Mouse (Mus musculus) heart, postnatal 10 days (tissue): Measurements from ENCODE around the gene Cpa1. TPM values are rescaled to one million over a fixed set of nuclear protein-coding genes. Genes with fewer than 3 reads are reported as not detected.
A peak's percentile ranks its signal among the peaks of the same experiment; 100 is the strongest.

Source experiments
- DNase-seq, 2 experiments: peaks; one replicate each; pipeline ENCODE4 v3.0.0; 2021
- intact Hi-C: fragments of 180-260 bp; cut with DNase I; formaldehyde crosslinking; loops from one replicate; pipeline ENCODE4 v1.15.1; 2025
- total RNA-seq, 2 experiments: library from RNA; stranded (reverse); gene quantifications; 2 replicates each; pipeline ENCODE4 v1.2.3; 2021

The Cpa1 gene
- total RNA-seq, 2 experiments from 2014 or later: 3.2 to 3.4 TPM

- intact Hi-C loops: no loop called here
- DNase-seq: peak; percentile 42 to 54
Measured at GRCm38 (mm10) chr6:30620591-30620990, 18.4 kb upstream of the Cpa1 start.

DNA sequence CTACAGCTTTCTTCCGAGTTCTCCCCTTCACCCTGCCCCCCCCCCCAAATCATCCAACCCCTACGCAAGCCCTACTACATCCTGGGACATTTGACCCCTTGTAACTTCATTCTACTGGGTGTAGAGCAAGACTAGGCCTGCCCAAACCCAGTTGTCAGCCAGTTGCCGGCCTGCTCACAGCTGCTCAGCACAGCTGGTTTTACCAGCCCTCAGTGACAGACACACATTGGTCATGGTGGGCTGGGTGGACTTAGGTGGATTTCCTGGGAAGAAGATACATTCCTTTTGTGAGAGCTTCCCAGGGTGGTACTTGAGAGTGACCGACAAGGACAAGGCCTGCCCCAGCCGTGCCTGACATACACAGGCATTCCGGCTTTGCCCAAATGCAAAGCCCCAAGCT, 18.0 kb upstream of the Cpa1 start:
- DNase-seq: no peak
- intact Hi-C loops: no loop called here

DNA sequence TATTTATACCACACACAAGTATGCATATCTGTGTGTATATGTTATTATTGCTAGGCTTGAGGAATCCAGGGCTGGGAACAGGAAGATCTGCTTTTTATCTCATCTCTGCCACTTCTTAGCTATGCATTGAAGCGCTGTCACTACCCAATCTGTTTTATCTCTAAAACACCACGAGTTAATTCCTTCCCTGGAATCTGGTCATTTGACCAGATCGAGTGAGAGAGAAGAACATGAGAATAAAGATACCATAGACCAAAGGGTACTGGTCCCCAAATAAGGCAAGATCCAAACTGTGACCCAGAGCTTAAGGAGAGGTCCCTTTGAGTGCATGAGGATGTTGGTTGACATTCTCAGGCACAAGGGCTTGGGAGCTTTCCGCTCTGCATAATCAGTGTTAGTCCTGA, 17.0 kb upstream of the Cpa1 start:
- intact Hi-C loops: no loop called here
- DNase-seq: no peak

DNA sequence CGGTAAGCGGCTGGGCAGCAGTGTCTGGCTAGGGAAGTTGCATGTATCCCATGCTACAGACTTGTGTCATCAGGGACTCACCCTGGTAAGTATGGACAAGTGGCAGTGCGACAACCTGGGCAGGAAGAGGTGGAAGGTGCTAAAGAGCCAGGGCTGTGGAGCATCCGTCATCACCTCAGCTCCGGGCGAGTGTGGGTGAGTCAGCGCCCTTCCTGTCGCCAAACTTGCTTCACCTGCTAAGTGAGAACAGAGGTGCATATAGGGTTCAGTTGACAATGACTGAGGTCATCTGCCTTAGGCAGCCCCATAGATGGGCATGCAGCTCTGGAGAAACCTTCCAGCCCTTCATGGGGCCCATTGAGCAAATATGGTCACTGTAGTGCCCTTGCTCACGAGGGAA, 14.3 kb upstream of the Cpa1 start:
- intact Hi-C loops: no loop called here
- DNase-seq: no peak

DNA sequence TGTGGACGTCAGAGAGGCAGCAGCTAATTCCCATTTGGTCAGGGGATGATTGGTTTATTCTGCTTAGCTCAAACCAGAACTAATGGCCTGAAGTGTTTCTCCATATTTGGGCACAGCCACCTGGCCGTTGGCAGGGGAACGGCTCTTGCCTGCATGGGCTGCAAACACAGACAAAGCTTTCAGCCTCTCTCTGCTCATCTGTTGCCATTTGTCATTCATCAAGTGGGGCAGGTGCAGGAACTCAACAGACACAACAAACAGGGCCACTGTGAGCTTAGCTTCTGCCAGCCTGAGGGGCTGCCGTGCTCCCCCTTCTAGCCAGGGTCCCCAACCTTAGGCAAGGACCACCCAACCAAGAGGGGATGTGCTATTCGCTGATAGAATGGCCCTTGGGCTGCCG, 10.9 kb upstream of the Cpa1 start:
- DNase-seq: no peak
- intact Hi-C loops: no loop called here

GRCm38 (mm10) chr6:30629989-30630388, 9.0 kb upstream of the Cpa1 start:
- intact Hi-C loops: no loop called here
- no peak for DNase-seq

DNA sequence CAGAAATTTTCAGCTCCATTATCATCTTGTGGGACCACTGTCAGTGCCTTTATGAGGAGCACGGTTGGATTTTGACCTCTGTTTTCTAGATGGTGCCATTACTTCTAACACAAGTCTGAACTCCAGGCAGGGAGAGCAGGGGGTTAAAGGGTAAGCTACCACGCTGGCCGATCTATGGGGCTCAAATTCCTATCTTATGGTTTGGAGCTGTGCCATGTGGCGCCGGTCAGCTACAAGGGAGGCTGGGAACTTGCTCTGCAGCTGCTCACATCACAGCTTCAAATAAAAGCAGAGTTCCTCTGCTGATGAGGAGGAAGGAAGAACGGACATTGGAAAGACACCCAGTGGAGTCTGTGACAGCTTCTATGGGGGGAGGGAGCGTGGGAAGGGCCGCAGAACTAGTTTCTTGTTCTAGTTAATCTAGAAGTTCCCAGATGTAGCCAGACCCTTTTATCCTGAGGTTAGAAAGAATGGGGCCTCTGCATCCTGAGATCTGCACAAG, 3.6 kb upstream of the Cpa1 start:
- intact Hi-C loops: no loop called here
- DNase-seq: no peak

- intact Hi-C loops: no loop called here
- no peak for DNase-seq
Measured at GRCm38 (mm10) chr6:30636186-30636842, 2.7 kb upstream of the Cpa1 start.

DNA sequence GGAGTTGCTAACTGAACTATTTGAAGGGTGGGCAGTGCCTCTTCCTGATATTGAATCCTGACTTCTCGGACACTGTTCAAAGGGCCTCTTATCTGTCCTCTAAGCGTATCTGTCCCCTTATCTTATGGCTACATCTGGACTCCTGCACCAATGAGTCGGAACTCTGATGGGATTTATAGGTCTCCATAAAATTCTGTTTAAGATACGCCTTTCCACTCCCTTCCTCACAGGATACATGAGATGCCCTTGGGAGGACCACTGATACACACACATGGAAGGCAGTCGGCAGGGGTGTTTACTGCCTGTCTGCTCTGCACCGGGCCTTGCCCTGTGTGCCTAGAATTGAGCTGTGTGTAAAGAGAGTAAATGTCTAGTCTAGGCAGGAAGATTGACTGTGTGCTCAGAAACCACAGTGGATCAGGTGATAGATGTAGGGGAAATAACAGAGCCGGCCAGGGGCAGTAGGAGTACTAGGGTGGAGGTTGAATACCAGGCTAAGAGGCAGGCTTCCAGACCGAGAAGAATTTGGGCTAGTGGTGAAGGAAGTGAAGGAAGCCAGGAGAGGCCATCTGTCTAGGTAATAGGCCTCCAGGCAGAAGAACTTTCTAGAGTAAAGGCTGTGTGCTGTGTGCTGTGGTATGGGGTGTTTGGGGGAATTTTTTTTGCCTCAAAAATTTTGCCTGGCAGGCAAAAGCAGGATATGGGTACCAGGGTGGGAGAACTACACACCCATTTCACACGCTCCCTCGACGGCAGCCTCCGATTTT, 4.9 kb downstream of the Cpa1 start:
- DNase-seq: no peak
- intact Hi-C loops: no loop called here

- intact Hi-C loops: no loop called here
- DNase-seq: no peak
Measured at GRCm38 (mm10) chr6:30644462-30644861, 5.4 kb downstream of the Cpa1 start.

DNA sequence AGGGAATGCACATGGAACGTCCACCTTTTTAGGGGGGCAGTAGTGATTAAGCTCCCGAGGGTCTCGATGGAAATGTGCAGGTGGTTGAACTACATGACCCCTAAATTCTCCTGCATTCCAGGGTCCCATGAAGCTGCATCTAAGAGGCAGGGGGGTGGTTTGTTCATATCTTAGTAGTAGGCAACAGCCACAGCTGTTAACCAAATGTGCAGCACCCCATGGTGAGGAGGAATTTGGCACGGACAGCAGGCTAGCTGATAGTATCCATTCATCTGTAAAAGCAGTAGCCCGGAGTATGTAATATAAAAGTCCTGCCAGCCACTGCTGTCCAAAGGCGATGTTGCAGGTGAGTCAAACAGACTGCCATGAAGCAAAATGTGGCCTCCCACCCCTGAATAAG, 6.4 kb downstream of the Cpa1 start:
- DNase-seq: no peak
- intact Hi-C loops: no loop called here

DNA sequence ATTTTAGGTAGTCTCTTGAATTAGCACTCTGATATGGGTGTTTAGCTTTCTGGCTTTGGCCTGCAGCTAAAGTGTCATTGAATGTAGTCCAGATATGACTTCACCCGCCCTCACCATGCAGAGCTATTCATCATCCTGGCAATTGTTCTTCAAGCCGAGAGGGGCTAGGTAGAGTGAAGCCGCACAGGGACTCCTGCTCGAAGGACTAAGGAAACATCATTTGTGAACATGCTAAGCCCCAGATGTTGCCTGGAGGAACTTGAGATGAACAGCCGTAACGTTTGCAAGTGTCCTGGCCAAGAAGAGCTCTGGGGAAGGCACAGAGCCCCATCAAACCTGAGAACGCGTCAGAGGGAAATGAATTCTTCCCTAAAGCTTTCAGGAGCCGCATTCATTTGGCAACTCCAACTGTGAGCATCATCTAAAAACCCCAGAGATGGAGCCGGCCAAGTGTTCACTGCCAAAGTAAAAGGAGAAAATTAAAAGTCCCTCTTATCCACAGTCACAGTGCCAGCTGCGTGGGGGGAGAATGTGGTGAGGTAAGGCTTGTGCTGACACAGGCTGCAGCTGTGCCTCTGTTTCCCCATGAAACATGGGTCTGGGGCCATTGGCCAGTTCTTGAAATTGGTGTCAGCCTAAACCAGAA, 10.8 kb downstream of the Cpa1 start:
- intact Hi-C loops: no loop called here
- DNase-seq: peak; percentile 41 to 53

- intact Hi-C loops: no loop called here
- no peak for DNase-seq
Measured at GRCm38 (mm10) chr6:30652425-30653188, 13.6 kb downstream of the Cpa1 start.

GRCm38 (mm10) chr6:30653518-30653917, 14.5 kb downstream of the Cpa1 start:
- DNase-seq: no peak
- intact Hi-C loops: no loop called here

DNA sequence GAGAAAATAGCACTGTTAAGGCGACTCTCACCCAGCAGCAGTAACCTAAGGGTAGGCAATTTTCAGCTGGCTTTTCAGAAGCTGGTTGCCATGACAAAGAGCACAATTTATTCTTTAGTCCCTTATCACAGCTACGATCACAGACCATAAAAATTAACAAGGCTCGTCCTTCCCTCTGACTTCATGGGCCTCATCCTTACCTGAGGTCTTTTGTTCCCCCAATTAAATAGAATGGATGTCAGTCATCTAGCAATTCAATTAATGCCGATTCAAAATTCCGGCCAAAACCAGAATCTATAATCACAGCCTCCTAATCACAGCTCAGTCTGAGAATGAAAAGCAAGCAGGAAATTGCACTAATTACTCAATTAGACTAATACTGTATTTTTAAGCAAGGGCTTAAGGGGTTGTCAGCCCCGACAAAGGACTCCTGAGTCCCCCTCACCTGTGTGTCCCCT, 15.4 kb downstream of the Cpa1 start:
- intact Hi-C loops: no loop called here
- no peak for DNase-seq

DNA sequence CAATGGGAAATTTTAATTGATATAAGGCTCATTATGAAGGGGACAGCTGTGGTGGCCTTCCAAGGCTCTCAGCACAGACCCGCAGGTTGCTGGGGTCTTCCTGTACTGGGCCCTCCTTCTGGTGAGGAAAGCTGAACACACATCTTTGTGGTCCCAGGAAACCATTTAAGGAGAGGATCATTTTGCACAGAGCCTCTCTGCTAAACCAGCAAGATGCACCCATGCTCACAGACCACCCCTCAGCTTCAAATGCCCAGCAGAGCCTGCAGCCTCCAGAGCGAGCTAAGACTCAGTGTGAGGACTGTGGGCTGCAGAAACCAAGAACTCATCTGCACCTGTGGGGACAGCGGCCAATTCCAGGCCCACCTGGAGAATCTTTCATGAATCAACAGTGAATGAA, 15.9 kb downstream of the Cpa1 start:
- DNase-seq: no peak
- intact Hi-C loops: no loop called here

- intact Hi-C loops: no loop called here
- no peak for DNase-seq
Measured at GRCm38 (mm10) chr6:30657279-30657678, 18.3 kb downstream of the Cpa1 start.

GRCm38 (mm10) chr6:30658619-30659018, 19.6 kb downstream of the Cpa1 start:
- intact Hi-C loops: no loop called here
- DNase-seq: no peak

- intact Hi-C loops: no loop called here
- DNase-seq: no peak
Measured at GRCm38 (mm10) chr6:30664776-30665175, 25.8 kb downstream of the Cpa1 start.

DNA sequence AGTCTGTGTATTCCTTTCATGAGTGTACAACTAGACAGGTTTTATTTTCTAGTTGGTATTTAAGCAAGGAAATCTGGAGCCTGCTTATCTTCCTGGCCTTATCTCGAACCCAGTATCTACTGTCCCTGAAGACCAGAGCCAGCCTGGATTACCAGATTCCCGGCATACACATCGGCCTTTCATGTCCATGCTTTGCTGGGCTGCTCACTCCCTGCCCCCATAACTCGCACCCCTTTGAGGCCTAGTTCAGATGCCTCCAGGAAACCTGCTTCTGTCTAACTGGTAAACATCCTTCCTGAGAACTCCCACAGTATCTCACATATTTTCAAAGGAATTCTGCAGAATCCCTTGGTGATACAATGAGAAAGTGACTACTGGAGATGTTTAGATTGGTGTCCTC, 26.3 kb downstream of the Cpa1 start:
- no peak for DNase-seq
- intact Hi-C loops: no loop called here

DNA sequence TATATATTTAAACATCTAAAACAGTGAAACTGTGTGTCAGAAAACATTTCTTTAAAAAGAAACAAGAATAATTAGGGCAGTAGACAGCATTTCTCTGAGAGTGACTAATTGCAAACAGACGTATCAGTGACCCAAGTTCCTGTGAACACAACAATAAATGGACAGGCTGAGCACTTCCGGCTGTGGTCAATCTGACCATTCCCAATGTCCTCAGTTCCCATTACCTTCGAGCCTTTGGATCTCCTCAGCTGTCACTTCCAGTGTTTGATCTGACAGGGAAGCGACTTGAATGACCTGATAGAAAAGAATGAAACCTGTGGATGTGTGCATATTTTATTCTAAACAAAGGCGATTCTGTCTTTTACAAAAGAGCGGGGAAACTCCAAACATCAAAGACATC, 27.0 kb downstream of the Cpa1 start:
- intact Hi-C loops: no loop called here
- DNase-seq: no peak
